ENCODE assay signal across 27 mouse cellular contexts in the genomic region with DNA sequence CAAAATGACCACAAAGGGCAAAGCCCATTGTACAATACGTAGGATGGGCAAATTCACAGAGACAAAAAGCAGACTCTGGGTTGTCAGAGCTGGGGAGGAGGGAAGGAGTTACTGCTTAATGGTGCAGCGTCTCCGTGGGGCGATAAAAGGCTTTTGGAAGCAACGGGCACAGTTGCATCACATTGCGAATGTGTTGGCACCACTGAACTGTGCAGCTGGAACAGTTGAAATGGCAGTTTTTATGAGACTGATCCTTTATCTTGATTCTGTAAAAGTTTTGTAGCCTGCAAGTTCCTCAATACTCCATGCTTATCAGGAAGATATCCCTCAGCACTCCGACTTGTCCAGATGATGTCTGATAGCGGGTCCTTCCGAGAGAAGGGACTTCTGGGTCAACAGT. TPM values are rescaled to one million over a fixed set of nuclear protein-coding genes. Genes with fewer than 3 reads are reported as not detected.
"Had no signal": no experiment of that assay in that cellular context is flagged by ENCODE, and none has a peak within 500 bp of the region (broad histone marks: within the 10 kb centered on the region; RNA-seq: fewer than 3 reads in every experiment).

No protein-coding gene starts in this region.

- H3K36me3 ChIP-seq: lung, embryonic 15.5 days; midbrain, embryonic 10.5 days; midbrain, embryonic 12.5 days; neural tube, embryonic 12.5 days had no signal

- ATAC-seq: lung, postnatal 0 days; midbrain, embryonic 16.5 days had no signal

- H3K4me1 ChIP-seq: neural tube, embryonic 12.5 days had no signal

- H3K27ac ChIP-seq: liver, embryonic 14.5 days; lung, embryonic 15.5 days; midbrain, embryonic 10.5 days; midbrain, embryonic 12.5 days; neural tube, embryonic 12.5 days had no signal

- H3K27me3 ChIP-seq: lung, embryonic 15.5 days; midbrain, embryonic 12.5 days; neural tube, embryonic 12.5 days had no signal

- DNase-seq: lung, adult 18-20 months; lung, postnatal 36 days; midbrain, embryonic 14.5 days; retina, postnatal 1 day; right cerebral cortex, adult 18-20 months; right cerebral cortex, postnatal 25 days; right cerebral cortex, postnatal 4 days; spleen, adult 18-20 months; thymus, adult 18-20 months; thymus, postnatal 14 days; thymus, postnatal 36 days had no signal

- H3K9me3 ChIP-seq: lung, embryonic 15.5 days; midbrain, embryonic 10.5 days; midbrain, embryonic 12.5 days; neural tube, embryonic 12.5 days had no signal

- H3K4me2 ChIP-seq: lung, embryonic 15.5 days; midbrain, embryonic 12.5 days; neural tube, embryonic 12.5 days had no signal

- H3K9ac ChIP-seq: liver, embryonic 14.5 days; lung, embryonic 15.5 days; midbrain, embryonic 12.5 days; neural tube, embryonic 12.5 days had no signal

- H3K4me3 ChIP-seq: lung, embryonic 15.5 days; midbrain, embryonic 10.5 days; midbrain, embryonic 12.5 days; myocyte; neural tube, embryonic 12.5 days had no signal

RNA-seq across cellular contexts. Expression of a gene that starts 15.4 kb away (rescaled TPM):
- total RNA-seq: megakaryocyte, adult 5-6 weeks; megakaryocyte-erythroid progenitor cell, adult 5-6 weeks had no signal
- polyA plus RNA-seq: liver, embryonic 14.5 days; liver, embryonic 16.5 days; lung, postnatal 0 days; midbrain, embryonic 10.5 days; midbrain, embryonic 12.5 days; midbrain, embryonic 14.5 days; myocyte; neural tube, embryonic 12.5 days; neural tube, embryonic 14.5 days; small intestine, adult 2 months; stomach, embryonic 14.5 days; stomach, embryonic 16.5 days; thymus, postnatal 0 days had no signal

RNA-seq across cellular contexts. Expression of a gene that starts 45.5 kb away (rescaled TPM):
- total RNA-seq: megakaryocyte, adult 5-6 weeks; megakaryocyte-erythroid progenitor cell, adult 5-6 weeks had no signal
- polyA plus RNA-seq: liver, embryonic 14.5 days; liver, embryonic 16.5 days; lung, postnatal 0 days; midbrain, embryonic 14.5 days; midbrain, embryonic 16.5 days; neural tube, embryonic 12.5 days; small intestine, adult 2 months; stomach, embryonic 14.5 days; stomach, embryonic 16.5 days had no signal
